Mouse (Mus musculus): ENCODE results near the gene Wdr62.
"Not testable (repeated sequence)": the region's sequence is repeated elsewhere in the genome, so short reads cannot be mapped to it uniquely, and the experiment has no call there.

Gene Wdr62

GRCm38 (mm10) chr7:30216723-30217151 is 63.5 kb downstream of the Wdr62 start:
- ATAC-seq (ENCODE audit: insufficient number of reproducible peaks, low FRiP score, low TSS enrichment) = peak; percentile 69

DNA sequence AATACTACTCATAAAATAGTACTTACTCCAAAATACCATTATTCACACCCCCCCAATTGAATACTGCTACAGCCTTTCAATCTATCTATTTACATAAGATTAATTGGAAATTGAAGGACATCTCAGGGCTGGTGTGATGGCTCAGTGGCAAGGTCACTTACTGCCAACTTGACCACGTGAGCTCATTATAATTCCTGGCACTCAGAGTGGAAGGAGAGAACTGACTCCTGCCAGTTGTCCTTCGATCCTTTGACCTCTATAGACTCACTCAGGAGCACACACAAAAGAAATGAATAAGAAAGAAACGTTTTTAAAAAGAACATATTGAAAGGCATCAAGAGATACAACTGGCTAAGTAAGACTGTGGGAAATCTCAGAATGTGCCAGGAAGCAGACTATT is 64.3 kb downstream of the Wdr62 start:
- ATAC-seq (ENCODE audit: insufficient number of reproducible peaks, low FRiP score, low TSS enrichment) = no peak

DNA sequence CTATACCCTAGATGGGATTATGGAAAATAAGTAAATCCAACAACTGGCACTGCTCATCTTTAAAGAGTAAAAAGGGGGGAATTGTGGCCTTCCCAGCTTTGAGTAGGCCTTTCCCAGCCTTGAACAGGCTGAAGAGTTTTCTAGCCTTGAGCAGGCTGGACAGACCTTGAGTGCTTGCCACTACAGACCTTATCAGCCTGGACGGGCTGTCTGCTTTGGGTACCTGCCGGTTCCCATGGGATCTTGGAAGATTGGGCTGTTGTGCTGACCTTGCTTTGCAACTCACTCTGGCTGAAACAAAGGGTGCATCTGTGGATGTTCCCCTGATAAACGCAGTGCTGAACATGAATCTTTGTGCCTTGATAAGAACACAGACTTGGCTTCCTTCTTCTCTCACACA is 66.3 kb downstream of the Wdr62 start:
- no peak for ATAC-seq (ENCODE audit: insufficient number of reproducible peaks, low FRiP score, low TSS enrichment)

GRCm38 (mm10) chr7:30211025-30211424 is 69.2 kb downstream of the Wdr62 start:
- no peak for ATAC-seq (ENCODE audit: insufficient number of reproducible peaks, low FRiP score, low TSS enrichment)

DNA sequence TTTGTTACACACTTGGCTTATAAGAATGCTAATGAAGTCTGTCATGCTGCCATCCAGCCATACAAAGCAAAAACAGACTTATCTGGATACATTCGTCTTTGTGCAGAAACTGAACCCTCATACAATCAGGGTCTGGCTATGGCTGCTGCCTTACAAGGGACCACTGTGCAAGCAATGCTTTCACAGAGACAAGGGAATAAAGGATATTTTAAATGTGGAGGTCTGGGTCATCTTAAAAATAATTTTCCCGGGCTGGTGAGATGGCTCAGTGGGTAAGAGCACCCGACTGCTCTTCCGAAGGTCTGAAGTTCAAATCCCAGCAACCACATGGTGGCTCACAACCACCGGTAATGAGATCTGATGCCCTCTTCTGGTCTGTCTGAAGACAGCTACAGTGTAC is 73.9 kb downstream of the Wdr62 start:
- not testable (repeated sequence) for ATAC-seq (ENCODE audit: insufficient number of reproducible peaks, low FRiP score, low TSS enrichment)

GRCm38 (mm10) chr7:30205383-30205782 is 74.8 kb downstream of the Wdr62 start:
- ATAC-seq (ENCODE audit: insufficient number of reproducible peaks, low FRiP score, low TSS enrichment) = peak; percentile 70; the same call in 1 of the 2 replicates

GRCm38 (mm10) chr7:30204380-30204779 is 75.8 kb downstream of the Wdr62 start:
- no peak for ATAC-seq (ENCODE audit: insufficient number of reproducible peaks, low FRiP score, low TSS enrichment)

- ATAC-seq (ENCODE audit: insufficient number of reproducible peaks, low FRiP score, low TSS enrichment) = peak; percentile 85; the same call in 1 of the 2 replicates
These were observed 77.1 kb downstream of the Wdr62 start for GRCm38 (mm10) chr7:30202895-30203690.

GRCm38 (mm10) chr7:30200661-30201060 is 79.6 kb downstream of the Wdr62 start:
- not testable (repeated sequence) for ATAC-seq (ENCODE audit: insufficient number of reproducible peaks, low FRiP score, low TSS enrichment)

GRCm38 (mm10) chr7:30200200-30200599 is 80.0 kb downstream of the Wdr62 start:
- ATAC-seq (ENCODE audit: insufficient number of reproducible peaks, low FRiP score, low TSS enrichment) = no peak

DNA sequence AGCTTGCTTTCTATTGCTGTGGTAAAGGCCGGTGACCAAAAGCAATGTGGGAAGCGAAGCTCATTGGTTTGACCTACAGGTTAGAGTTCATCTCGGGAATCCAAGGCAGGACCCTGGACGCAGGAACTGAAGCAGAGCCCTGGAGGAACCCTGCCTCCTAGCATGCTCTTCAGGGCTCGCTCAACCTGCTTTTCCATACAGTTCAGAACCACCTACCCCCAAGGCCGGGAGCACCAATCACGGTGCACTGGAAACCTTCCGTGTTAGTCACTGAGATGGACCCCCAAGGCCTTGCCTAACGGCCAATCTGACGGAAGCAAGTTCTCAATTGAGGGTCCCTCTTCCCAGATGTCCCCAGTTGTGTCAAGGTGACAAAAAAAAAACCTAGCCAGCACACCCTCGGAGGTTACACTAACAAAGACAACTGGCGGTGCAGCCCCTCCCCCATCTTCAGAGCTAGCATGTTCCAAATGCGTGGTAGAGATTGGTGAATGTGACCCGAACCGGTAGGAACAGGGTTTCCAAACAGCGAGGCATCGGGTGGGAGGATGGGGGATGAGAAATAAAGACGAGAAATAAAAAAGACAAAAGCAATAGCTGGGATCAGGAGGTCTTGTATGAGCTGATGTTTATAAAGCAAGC is 80.6 kb downstream of the Wdr62 start:
- no peak for ATAC-seq (ENCODE audit: insufficient number of reproducible peaks, low FRiP score, low TSS enrichment)

GRCm38 (mm10) chr7:30198481-30198971 is 81.7 kb downstream of the Wdr62 start, which contains the start of gene Capns1:
Gene Capns1, minus strand, starts transcription at chr7:30198811.
- ATAC-seq (ENCODE audit: insufficient number of reproducible peaks, low FRiP score, low TSS enrichment) = no peak

GRCm38 (mm10) chr7:30197592-30198129 is 82.6 kb downstream of the Wdr62 start:
- no peak for ATAC-seq (ENCODE audit: insufficient number of reproducible peaks, low FRiP score, low TSS enrichment)

- ATAC-seq (ENCODE audit: insufficient number of reproducible peaks, low FRiP score, low TSS enrichment) = no peak
These were observed 84.0 kb downstream of the Wdr62 start for GRCm38 (mm10) chr7:30196171-30196570.

GRCm38 (mm10) chr7:30195461-30195860 is 84.8 kb downstream of the Wdr62 start:
- ATAC-seq (ENCODE audit: insufficient number of reproducible peaks, low FRiP score, low TSS enrichment) = no peak

GRCm38 (mm10) chr7:30194884-30195283 is 85.3 kb downstream of the Wdr62 start:
- peak; percentile 91 for ATAC-seq (ENCODE audit: insufficient number of reproducible peaks, low FRiP score, low TSS enrichment)

DNA sequence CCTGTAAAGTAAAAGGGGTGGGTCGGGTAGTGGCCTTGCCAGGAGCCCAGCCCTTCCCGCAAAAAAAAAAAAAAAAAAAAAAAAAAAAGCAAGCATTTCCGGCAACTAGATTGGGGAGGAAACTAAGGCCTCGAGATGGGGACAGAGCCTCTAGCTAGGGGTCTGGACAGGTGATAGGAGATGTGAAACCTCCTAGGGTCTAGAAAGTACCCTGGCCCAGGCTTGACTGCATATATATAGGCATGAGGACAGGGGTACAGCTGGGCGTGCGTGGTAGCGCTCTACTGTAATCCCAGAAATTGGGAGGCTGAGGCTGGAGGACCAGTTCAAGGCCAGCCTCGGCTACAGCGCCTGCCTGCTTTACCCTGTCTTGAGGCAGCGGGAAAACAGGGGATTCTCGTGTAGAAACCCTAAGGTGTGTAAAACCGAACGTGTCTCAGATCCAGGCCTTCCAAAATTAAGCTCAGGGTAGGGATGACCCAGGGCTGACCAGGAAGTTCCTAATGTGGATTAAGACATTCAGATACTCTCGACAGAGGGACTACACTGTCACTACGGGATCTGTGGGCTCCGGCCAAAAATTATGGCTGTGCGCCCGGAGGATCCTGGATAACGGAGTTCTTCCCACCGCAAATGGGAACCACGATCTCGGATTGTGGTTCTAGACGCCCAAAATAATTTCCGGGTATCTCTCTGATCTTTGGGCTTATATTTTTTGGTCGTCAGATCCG is 86.0 kb downstream of the Wdr62 start:
- ATAC-seq (ENCODE audit: insufficient number of reproducible peaks, low FRiP score, low TSS enrichment) = 0 out of 2 replicates have a peak, but pooled peaks have one; percentile 21

- no peak; the same call in 1 of the 2 replicates for ATAC-seq (ENCODE audit: insufficient number of reproducible peaks, low FRiP score, low TSS enrichment)
These were observed 86.6 kb downstream of the Wdr62 start for GRCm38 (mm10) chr7:30193581-30194100.

- no peak for ATAC-seq (ENCODE audit: insufficient number of reproducible peaks, low FRiP score, low TSS enrichment)
These were observed 87.2 kb downstream of the Wdr62 start for GRCm38 (mm10) chr7:30193013-30193412.

- ATAC-seq (ENCODE audit: insufficient number of reproducible peaks, low FRiP score, low TSS enrichment) = no peak
These were observed 88.1 kb downstream of the Wdr62 start for GRCm38 (mm10) chr7:30192088-30192487.

Data from cerebellum, adult (tissue).